Mouse (Mus musculus) heart, postnatal 0 days (tissue): ENCODE measurements around the gene Cab39.
"Not testable (repeated sequence)": the region's sequence is repeated elsewhere in the genome, so short reads cannot be mapped to it uniquely, and the experiment has no call there.

Experiments
- CTCF ChIP-seq: IDR thresholded peaks from 2 replicates; pipeline ENCODE4 v1.5.1; 2016; ENCODE audit warnings: antibody characterized with exemption, control low read depth, low read depth
- EP300 ChIP-seq: IDR thresholded peaks from 2 replicates; pipeline ENCODE4 v1.6.1; 2016; ENCODE audit warnings: antibody characterized with exemption, low read depth

DNA sequence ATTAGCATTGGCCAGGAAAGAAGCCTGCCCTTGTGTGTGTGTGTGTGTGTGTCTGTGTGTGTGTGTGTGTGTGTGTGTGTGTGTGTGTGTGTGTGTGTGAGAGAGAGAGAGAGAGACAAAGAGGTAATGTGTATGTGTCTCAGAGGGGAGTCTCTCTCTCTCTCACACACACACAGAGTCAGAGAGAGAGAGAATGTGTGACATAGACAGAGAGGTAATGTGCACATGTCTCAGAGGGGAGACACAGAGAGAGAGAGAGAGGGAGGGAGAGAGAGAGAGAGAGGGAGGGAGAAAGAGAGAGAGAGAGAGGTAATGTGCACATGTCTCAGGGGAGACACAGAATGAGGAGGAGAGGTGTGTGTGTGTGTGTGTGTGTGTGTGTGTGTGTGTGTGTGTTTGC is 21.0 kb downstream of the Cab39 start:
- TF ChIP-seq CTCF, EP300: not testable (repeated sequence)
